Comparison of ENCODE assay signal across 18 mouse cellular contexts in genomic region chr14:101507956-101508355, GRCm38 (mm10).
"Had no signal": no experiment of that assay in that cellular context is flagged by ENCODE, and none has a peak within 500 bp of the region (broad histone marks: within the 10 kb centered on the region; RNA-seq: fewer than 3 reads in every experiment).

No protein-coding gene starts in this region.

- H3K27me3 ChIP-seq: kidney, embryonic 15.5 days; limb, embryonic 15.5 days; midbrain, embryonic 13.5 days; stomach, embryonic 15.5 days had no signal

- ATAC-seq: liver, postnatal 0 days; lung, postnatal 0 days; midbrain, embryonic 13.5 days had no signal

- H3K9ac ChIP-seq: kidney, embryonic 15.5 days; limb, embryonic 15.5 days; liver, embryonic 14.5 days; liver, postnatal 0 days; lung, embryonic 14.5 days; midbrain, embryonic 13.5 days; stomach, embryonic 15.5 days had no signal

- H3K9me3 ChIP-seq: kidney, embryonic 15.5 days; limb, embryonic 15.5 days; midbrain, embryonic 13.5 days; stomach, embryonic 15.5 days had no signal

- H3K27ac ChIP-seq: kidney, embryonic 15.5 days; limb, embryonic 15.5 days; liver, embryonic 14.5 days; macrophage; midbrain, embryonic 13.5 days; stomach, embryonic 15.5 days had no signal

- DNase-seq: kidney, adult 8-10 months; kidney, postnatal 10 days; kidney, postnatal 36 days; liver, postnatal 0 days; lung, embryonic 14.5 days; right cerebral cortex, adult 18-20 months; right cerebral cortex, postnatal 14 days; right cerebral cortex, postnatal 4 days; thymus, adult 18-20 months; thymus, postnatal 36 days had no signal

- H3K4me3 ChIP-seq: kidney, embryonic 15.5 days; limb, embryonic 15.5 days; midbrain, embryonic 13.5 days; stomach, embryonic 15.5 days had no signal

- H3K4me1 ChIP-seq: midbrain, embryonic 13.5 days; stomach, embryonic 15.5 days had no signal

- H3K4me2 ChIP-seq: kidney, embryonic 15.5 days; limb, embryonic 15.5 days; liver, embryonic 11.5 days; lung, embryonic 14.5 days; midbrain, embryonic 13.5 days; stomach, embryonic 15.5 days had no signal

- H3K36me3 ChIP-seq: limb, embryonic 15.5 days; midbrain, embryonic 13.5 days; stomach, embryonic 15.5 days had no signal
